Mouse (Mus musculus): ENCODE results near the gene Vapb. TPM values are rescaled to one million over a fixed set of nuclear protein-coding genes. Genes with fewer than 3 reads are reported as not detected.

The Vapb gene
- total RNA-seq, 2 experiments from 2014 or later, result 162 to 176 TPM

GRCm38 (mm10) chr2:173789945-173790804 lies 52.9 kb downstream of the Vapb start:
- peak; percentile 50 to 64 for DNase-seq (ENCODE audit: low spot score in 2 of 2)

DNA sequence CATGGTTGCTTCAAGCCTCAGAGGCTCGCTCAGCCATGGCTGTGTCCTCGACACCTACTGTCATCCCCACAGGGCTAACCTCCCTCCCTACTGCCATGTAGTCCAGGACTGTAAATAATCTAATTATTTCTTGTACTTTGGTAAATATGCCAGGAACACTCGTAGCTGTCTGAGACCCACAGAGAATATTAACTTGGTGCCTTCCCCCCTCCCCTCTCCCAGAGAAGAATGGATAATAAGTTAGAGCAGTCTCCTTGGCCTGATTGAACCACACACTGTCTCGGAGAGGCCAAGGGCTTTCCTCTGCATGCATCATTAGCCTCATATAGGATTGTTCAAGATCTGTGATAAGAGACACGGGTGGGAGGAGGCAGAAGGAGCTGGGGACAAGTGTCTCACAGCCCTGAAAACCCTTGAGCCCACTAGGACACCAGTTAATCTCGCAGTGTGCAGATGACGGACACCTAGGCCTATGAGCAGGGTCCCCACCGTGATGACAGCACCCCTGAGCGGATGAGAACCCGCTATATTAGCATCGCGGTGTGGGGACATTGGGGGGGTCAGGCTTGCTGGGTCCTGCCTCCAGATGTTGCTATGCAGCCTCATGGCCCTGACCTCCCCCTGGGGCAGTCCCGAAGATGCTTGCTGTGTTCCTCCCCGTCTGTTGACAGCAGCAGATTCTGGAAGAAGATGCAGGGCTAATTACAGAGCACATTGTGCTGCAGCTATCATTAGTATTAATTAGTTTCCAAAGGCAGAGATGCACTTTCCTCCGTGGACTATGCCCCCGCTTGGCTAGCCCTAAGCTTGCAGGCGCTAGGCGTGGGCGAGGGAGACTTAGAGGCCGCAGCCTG lies 54.8 kb downstream of the Vapb start:
- no peak for DNase-seq (ENCODE audit: low spot score in 2 of 2)

GRCm38 (mm10) chr2:173794018-173794417 lies 56.7 kb downstream of the Vapb start:
- DNase-seq (ENCODE audit: low spot score in 2 of 2), result no peak

GRCm38 (mm10) chr2:173794531-173795510 lies 57.5 kb downstream of the Vapb start:
- DNase-seq (ENCODE audit: low spot score in 2 of 2), result no peak

- DNase-seq (ENCODE audit: low spot score in 2 of 2), result no peak
These were observed 58.7 kb downstream of the Vapb start for GRCm38 (mm10) chr2:173795801-173796673.

DNA sequence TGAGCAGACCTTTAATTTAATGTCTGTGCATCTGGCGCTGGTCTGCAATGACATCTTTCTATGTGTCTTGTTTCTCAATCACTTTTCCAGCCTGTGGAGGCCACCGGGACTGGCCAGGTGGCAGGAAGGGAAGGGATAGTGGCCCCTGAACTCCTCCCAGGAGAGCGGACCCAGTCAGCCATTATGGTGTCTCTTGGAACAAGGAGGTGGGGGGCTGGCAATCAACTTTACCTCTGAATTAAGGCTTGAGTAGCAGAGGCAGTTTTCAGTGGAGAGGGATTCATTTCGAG lies 59.3 kb downstream of the Vapb start:
- DNase-seq (ENCODE audit: low spot score in 2 of 2), result no peak

DNA sequence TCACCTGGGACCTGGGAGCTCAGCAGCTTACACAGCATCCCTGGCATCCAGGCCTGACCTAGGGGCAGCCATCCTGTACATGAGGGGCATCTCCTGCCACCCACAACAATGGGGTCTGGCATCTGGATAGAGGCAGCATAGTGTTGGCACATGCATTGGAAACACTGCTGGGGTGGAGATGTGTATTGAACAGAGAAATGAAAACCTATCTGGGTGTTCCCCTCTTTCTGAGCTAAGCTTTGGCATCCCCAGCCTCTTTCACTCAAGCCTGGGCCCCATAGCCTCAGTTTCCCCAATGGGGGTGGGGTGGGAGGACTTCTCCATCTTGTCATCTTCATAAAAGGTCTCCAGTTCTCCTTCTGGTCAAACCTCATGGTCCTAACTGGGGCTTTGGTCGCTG lies 62.2 kb downstream of the Vapb start:
- DNase-seq (ENCODE audit: low spot score in 2 of 2), result no peak

DNA sequence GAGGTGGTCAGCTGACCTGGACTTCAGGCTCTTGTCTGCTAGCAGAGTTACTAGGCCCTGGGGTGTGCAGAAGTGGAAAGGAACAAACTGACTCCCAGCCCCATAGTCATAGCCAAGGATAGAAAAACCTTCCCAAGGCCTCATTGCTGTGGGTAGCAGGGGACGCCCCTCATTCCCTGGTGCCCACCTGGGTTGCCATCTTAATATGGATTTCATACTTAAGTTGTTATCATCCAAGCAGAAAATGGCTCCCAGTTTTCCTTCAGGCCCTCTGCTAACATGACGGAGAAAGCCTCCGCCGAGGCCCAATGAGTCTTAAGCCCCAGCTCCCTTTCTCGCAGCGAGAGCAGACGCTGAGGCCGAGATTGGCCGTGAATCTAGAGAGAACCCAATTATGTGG lies 63.3 kb downstream of the Vapb start:
- DNase-seq (ENCODE audit: low spot score in 2 of 2), result no peak

- no peak for DNase-seq (ENCODE audit: low spot score in 2 of 2)
These were observed 64.1 kb downstream of the Vapb start for GRCm38 (mm10) chr2:173801405-173801876.

- DNase-seq (ENCODE audit: low spot score in 2 of 2), result no peak
These were observed 64.9 kb downstream of the Vapb start for GRCm38 (mm10) chr2:173802176-173802575.

DNA sequence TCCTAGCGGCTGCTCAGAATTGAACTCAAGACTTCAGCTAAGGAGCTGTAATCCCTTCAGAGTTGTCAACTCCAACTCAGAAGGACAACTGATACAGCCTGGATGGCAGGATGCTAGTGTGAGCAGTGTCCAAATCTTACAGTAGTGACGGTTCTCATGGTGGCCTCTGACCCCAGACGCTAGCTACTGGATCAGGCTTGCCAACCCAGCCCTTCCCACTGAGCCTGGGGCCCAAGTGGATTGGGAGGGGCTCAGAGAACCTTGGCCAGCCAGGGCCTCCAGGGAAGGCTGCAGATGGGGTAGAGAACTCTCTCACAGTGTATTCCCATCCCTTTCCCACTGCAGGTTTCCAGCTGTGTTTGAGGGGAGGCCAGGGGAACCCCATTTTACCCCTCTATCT lies 65.6 kb downstream of the Vapb start:
- DNase-seq (ENCODE audit: low spot score in 2 of 2), result no peak

GRCm38 (mm10) chr2:173803827-173804226 lies 66.5 kb downstream of the Vapb start:
- DNase-seq (ENCODE audit: low spot score in 2 of 2), result no peak

GRCm38 (mm10) chr2:173806621-173807020 lies 69.3 kb downstream of the Vapb start:
- no peak for DNase-seq (ENCODE audit: low spot score in 2 of 2)

DNA sequence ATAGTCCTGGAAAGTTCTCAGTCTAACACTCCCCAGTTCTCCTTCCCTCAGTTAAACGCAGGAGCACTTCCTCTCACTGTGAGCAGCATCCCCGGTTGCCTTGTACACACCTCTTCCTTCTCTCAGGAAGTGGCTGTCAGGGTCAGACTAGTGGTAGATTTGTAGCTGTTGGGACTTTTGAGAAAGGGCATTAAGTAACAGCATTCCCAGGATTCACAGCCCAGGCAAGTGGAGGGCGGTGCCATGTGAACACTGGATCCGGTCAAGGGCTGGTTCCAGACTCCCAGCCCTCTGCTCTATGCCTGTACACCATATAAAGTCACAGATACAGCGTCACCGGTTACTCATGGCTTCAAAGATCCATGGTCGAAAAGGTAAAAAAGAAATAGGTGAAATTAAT lies 71.6 kb downstream of the Vapb start:
- no peak for DNase-seq (ENCODE audit: low spot score in 2 of 2)

DNA sequence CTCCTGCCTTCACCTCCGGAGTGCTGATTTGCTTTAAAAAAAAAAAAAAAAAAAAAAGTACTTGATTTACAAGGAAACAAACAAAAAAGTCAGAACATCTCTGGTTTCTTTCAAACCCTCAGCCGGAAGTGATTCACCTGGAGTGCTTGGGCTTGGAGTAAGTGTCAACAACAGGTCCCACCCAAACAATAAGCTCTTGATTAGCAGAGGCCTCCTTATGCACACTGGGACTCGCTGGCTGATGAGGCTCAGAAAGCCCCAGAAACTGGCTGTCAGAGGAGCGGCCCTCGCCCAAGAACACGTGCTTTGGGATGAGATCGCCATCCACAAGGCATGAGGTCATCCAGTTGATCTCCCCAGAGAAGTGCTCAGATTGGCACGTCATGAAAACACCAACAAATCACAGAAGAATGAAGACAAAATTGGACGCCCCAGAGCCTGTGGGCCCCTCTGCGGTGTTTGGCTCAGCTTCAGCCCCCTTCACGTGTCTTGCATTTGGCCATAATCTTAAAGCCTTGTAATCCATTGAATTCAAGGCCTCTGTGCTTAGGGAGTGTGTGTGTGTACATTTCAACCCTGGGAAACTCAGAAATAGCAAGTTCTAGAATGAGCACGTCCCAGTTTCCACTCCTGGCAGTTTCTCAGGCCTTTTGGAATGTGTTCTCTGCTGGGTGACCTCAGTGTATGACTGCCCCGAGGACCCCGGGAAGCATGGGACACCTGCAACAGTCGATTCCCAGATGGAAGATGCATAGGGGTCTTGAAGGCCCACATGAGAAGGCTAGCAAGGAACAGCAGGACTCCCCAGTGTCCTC lies 72.9 kb downstream of the Vapb start:
- no peak for DNase-seq (ENCODE audit: low spot score in 2 of 2)

DNA sequence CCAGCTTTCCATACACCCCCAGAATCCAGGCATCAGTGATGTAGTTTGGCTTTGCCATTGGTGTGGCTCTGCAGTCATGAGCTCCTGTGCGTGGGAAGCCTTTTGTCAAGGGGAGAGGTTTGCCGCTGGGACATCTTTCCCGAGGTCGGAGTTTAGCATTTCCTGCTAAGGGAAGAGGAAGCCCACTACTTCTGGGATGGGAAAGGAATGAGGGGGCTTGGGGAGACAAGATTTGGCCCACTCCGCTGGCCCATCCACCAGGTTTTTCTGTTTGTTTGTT lies 73.5 kb downstream of the Vapb start:
- no peak for DNase-seq (ENCODE audit: low spot score in 2 of 2)

GRCm38 (mm10) chr2:173811850-173812249 lies 74.5 kb downstream of the Vapb start:
- no peak for DNase-seq (ENCODE audit: low spot score in 2 of 2)

DNA sequence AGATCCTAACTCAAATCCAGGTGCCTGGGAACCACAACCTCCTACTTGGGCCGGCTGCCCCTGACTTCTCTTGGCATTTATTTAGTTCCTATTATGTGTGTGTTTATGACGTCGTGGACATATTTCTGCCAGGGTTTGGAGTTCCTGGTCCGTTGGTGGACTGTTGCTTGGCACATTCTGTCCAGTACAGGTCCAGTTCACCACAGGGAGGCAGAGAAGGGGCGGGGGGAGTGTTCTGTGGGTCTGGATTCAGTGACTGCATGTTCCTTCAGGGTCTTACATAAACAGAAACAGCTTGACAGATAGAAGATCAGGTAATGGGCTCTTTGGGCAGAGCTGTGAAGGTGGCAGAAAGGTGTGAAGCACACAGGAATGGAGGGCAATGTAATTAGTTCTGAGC lies 75.8 kb downstream of the Vapb start:
- DNase-seq (ENCODE audit: low spot score in 2 of 2), result no peak

DNA sequence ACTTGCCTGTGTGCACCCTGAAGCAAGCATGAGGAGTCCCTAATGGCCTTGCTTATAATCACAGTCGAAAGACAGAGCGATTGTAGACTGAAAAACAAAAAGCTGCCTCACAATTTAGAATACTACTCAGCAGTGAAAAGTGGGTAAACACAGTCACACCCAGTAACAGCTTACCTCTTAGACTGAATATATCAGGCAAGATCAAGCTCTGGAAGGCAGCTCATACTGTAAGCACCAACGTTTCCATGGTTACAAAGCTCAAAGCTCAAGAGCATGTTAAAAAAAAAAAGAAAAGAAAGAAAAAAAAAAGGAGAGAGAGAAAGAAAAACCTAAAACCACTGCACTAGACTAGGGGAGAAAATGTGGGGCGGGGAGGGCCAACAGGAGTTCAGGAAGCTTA lies 89.0 kb downstream of the Vapb start:
- no peak for DNase-seq (ENCODE audit: low spot score in 2 of 2)

DNA sequence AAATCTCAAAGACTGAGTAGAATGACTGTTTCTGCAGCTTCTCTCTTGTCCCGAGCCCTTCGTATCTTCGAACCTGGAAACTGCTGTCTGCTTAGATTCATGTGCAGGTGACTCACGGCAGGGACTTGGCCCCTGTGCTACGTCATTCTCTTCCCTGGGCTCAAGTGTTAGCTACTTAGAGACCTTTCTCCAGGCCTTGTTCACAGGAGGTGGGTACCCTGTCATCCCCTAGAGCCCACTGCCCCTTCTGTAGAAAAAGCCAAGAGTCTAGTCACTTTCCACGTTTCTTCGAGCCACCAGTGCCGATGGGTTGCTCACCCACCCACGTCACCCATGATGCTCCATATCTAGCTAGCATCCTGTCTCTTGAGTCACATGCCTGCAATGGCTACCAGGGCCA lies 89.9 kb downstream of the Vapb start:
- DNase-seq (ENCODE audit: low spot score in 2 of 2), result no peak

Data from adrenal gland, adult 18-20 months (tissue).